Mouse (Mus musculus): ENCODE measurements around the gene Ficd. TPM values are rescaled to one million over a fixed set of nuclear protein-coding genes. Genes with fewer than 3 reads are reported as not detected.
A peak's percentile ranks its signal among the peaks of the same experiment; 100 is the strongest.

The Ficd gene
- polyA plus RNA-seq (2012; rRNA removed) = 4.6 and 6.4 TPM in 2 replicates

- peak; percentile 99 for DNase-seq (ENCODE audit: low read depth)
- TF ChIP-seq CTCF (IDR thresholded peaks at IDR 0.05; ENCODE audit: borderline replicate concordance, extremely low read depth, insufficient read depth, insufficient read length) (no peak), POLR2A (IDR thresholded peaks at IDR 0.05; ENCODE audit: borderline replicate concordance, extremely low read depth, insufficient read depth, insufficient read length, poor library complexity, severe bottlenecking) (no peak)
Observed at GRCm38 (mm10) chr5:113735345-113736112, at the start of gene Ficd. Ficd (plus strand) TSS chr5:113735803.

GRCm38 (mm10) chr5:113687514-113687913 lies 48.1 kb upstream of the Ficd start:
- DNase-seq (ENCODE audit: low read depth) = no peak
- TF ChIP-seq POLR2A (IDR thresholded peaks at IDR 0.05; ENCODE audit: borderline replicate concordance, extremely low read depth, insufficient read depth, insufficient read length, poor library complexity, severe bottlenecking) (no peak), CTCF (IDR thresholded peaks at IDR 0.05; ENCODE audit: borderline replicate concordance, extremely low read depth, insufficient read depth, insufficient read length) (no peak)

DNA sequence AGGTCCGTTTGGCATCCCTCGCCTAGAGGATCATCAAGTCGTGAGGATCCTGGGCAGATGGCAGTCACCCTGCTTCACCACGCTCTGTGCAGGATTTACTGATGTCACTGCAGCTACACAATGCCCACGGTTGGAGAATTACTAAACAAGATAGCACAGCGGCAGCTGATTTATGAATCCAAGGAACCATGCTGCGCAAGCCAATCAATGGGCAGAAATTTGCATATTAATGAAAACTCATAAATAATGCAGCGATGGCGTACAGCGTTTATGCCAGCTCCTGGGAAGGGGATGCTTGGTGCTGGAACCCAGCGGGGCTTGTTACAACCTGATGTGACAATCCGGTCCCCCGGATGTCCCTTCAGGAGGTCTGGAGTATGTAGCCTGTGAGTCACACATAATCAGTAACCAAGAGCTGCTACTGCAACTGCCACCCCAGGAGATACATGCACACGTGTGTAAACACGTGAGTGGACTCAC lies 45.5 kb upstream of the Ficd start:
- TF ChIP-seq CTCF (IDR thresholded peaks at IDR 0.05; ENCODE audit: borderline replicate concordance, extremely low read depth, insufficient read depth, insufficient read length) (no peak), POLR2A (IDR thresholded peaks at IDR 0.05; ENCODE audit: borderline replicate concordance, extremely low read depth, insufficient read depth, insufficient read length, poor library complexity, severe bottlenecking) (no peak)

GRCm38 (mm10) chr5:113690866-113691265 lies 44.7 kb upstream of the Ficd start:
- no peak for DNase-seq (ENCODE audit: low read depth)
- TF ChIP-seq CTCF (IDR thresholded peaks at IDR 0.05; ENCODE audit: borderline replicate concordance, extremely low read depth, insufficient read depth, insufficient read length) (no peak), POLR2A (IDR thresholded peaks at IDR 0.05; ENCODE audit: borderline replicate concordance, extremely low read depth, insufficient read depth, insufficient read length, poor library complexity, severe bottlenecking) (no peak)

More for the DNA sequence above, 45.5 kb upstream of the Ficd start:
- peak; percentile 89 for DNase-seq (ENCODE audit: low read depth)

GRCm38 (mm10) chr5:113693196-113693755 lies 42.3 kb upstream of the Ficd start:
- TF ChIP-seq CTCF (IDR thresholded peaks at IDR 0.05; ENCODE audit: borderline replicate concordance, extremely low read depth, insufficient read depth, insufficient read length) = no peak
- TF ChIP-seq POLR2A (IDR thresholded peaks at IDR 0.05; ENCODE audit: borderline replicate concordance, extremely low read depth, insufficient read depth, insufficient read length, poor library complexity, severe bottlenecking) = no peak
- no peak for DNase-seq (ENCODE audit: low read depth)

- DNase-seq (ENCODE audit: low read depth) = no peak
- no peak for TF ChIP-seq CTCF (IDR thresholded peaks at IDR 0.05; ENCODE audit: borderline replicate concordance, extremely low read depth, insufficient read depth, insufficient read length)
Observed at GRCm38 (mm10) chr5:113694000-113694399, 41.6 kb upstream of the Ficd start.

DNA sequence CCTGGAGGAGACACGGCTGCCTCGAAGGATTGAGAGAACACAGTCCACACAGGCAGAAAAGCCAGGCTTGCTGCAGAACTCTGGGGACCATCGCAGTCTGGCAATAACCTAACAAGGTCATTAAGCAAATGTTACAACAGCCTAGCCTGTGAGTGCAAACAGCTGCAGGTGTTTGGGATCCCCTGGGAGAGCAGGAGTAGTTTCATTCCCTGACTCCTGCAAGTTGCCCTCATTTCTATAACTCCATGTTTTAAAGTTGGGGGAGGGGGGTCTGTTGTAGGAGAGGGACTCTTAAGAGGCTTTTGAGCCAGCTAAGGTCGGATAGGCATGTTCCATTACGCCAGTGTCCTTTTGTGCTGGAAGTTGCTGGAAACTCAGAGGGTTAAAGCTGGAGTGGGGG lies 41.2 kb upstream of the Ficd start:
- DNase-seq (ENCODE audit: low read depth) = peak; percentile 55
- TF ChIP-seq CTCF (IDR thresholded peaks at IDR 0.05; ENCODE audit: borderline replicate concordance, extremely low read depth, insufficient read depth, insufficient read length) (no peak), POLR2A (IDR thresholded peaks at IDR 0.05; ENCODE audit: borderline replicate concordance, extremely low read depth, insufficient read depth, insufficient read length, poor library complexity, severe bottlenecking) (no peak)

GRCm38 (mm10) chr5:113700388-113701023 lies 35.1 kb upstream of the Ficd start:
- no peak for TF ChIP-seq POLR2A (IDR thresholded peaks at IDR 0.05; ENCODE audit: borderline replicate concordance, extremely low read depth, insufficient read depth, insufficient read length, poor library complexity, severe bottlenecking)
- no peak for TF ChIP-seq CTCF (IDR thresholded peaks at IDR 0.05; ENCODE audit: borderline replicate concordance, extremely low read depth, insufficient read depth, insufficient read length)
- no peak for DNase-seq (ENCODE audit: low read depth)

DNA sequence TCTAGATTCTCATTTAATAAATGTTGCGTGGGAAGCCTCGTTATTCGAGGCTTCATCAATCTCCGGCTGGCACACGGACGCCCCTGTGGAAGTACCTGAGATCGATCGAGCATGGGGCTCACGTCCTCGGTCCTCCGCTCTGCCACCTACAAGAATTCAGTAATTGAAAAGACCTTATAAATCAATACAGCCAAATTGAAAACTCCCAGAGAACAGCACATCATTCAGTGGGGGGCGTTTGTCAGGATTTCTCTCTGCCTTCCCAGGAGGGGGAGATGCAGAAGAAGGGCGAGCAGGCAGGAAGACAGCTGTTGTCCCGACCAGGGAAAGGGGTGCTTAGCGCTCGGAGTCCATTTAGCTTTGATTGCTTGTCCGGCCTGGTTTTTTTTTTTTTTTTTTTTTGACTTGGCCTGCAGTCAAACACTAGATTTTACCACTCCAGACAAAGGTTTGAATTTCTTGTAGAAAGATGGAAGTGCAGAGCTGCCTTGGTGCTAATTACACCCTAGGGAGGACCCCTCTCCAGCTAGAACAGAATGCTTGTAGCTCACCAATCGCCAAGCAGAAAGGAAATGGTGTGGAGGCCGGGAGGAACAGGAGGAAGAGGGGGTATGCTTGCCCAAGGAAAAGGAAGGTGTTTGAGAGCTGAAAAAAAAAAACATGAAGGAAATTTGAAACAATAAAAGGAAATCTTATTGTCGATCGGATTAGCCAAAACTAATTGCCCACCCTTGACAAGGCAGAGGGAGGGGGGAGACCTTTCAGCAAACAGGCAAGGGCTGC lies 31.6 kb upstream of the Ficd start:
- no peak for TF ChIP-seq CTCF (IDR thresholded peaks at IDR 0.05; ENCODE audit: borderline replicate concordance, extremely low read depth, insufficient read depth, insufficient read length)

DNA sequence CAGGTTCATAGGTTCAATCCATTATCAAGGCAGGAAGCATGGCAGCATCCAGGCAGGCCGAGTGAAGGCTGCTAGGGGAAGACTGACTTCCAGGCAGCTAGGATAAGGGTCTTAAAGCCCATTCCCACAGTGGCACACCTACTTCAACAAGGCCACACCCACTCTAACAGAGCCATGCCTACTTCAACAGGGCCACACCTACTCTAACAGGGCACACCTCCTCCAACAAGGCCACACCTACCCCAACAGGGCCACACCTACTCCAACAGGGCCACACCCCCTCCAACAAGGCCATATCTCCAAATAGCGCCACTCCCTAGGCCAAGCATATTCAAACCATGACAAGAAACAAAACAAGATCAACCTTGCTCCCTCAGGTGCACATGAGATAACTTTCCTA lies 22.7 kb upstream of the Ficd start:
- TF ChIP-seq CTCF (IDR thresholded peaks at IDR 0.05; ENCODE audit: borderline replicate concordance, extremely low read depth, insufficient read depth, insufficient read length) = no peak
- no peak for TF ChIP-seq POLR2A (IDR thresholded peaks at IDR 0.05; ENCODE audit: borderline replicate concordance, extremely low read depth, insufficient read depth, insufficient read length, poor library complexity, severe bottlenecking)
- DNase-seq (ENCODE audit: low read depth) = no peak

More for the DNA sequence above, 31.6 kb upstream of the Ficd start:
- peak; percentile 79 for DNase-seq (ENCODE audit: low read depth)
